Mouse (Mus musculus): ENCODE measurements at regions not wholly inside any gene's neighbourhood (a gene's known extent, or its start where the extent isn't known, plus 50 kb on each side); places are given as distances from the start of the nearest gene placed in this dataset.

DNA sequence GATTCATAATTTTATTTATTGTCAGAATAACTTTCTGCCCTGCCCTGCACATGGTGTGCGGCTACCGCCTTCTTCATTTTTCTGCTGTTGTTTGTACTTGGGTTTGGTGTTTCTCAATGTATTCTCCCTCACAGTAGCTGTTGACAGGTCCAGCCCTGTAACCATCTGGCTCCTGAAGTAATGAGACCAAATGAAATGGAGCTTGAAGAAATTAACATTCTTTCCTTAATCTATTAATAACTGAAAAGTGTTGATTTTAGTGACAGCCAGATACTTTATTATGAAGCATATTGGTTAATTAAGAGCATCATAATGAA lies 214.0 kb upstream of the Pter start:
- TF ChIP-seq CTCF (IDR thresholded peaks at IDR 0.05; ENCODE audit: borderline replicate concordance, control insufficient read depth, extremely low read depth, insufficient read depth, low read length, poor library complexity) (no peak), POLR2A (IDR thresholded peaks at IDR 0.05; ENCODE audit: control insufficient read depth, extremely low read depth, insufficient read depth, low read length, poor library complexity) (no peak)

All from thymus, adult 2 months (tissue).